Mouse (Mus musculus): ENCODE results near the gene Sh3bp2.
"Not testable (repeated sequence)": the region's sequence is repeated elsewhere in the genome, so short reads cannot be mapped to it uniquely, and the experiment has no call there.

The Sh3bp2 gene

DNA sequence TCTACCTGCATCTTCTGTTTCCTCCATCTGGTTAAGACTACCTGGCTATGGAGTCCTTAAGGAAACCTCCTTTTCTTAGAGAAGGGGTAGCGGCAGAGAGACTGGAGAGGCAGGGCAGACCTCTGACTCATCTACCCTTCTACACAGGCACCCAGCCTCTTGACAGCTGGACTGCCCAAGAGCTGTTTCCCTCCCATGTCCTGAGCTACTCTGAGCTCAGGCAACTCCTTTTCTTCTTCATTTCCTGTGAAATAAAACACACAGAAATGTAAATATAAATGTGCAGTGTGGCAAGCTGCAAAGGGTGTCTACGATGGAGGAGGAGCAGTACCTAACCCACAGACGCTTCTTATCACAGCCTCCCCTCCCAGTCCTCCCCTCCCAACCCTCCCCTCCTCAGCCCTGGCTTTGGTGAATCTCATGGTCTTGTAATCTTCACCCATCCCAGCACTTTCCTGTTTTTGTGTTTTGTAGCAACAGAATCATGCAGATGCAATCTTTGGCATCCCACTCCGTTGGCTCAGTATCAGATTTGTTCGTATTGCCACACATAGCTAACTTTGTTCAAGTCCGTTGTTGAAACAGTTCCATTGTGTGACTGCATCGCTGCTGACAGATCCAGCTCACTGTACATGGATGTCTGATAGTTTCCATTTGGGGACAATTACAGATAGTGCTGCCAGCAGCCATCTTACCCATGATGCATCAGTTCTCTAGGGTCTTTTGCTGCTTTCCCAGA, 40.1 kb downstream of the Sh3bp2 start:
- DNase-seq (ENCODE audit: low read depth in 2 of 2, low spot score in 2 of 2), result no peak

DNA sequence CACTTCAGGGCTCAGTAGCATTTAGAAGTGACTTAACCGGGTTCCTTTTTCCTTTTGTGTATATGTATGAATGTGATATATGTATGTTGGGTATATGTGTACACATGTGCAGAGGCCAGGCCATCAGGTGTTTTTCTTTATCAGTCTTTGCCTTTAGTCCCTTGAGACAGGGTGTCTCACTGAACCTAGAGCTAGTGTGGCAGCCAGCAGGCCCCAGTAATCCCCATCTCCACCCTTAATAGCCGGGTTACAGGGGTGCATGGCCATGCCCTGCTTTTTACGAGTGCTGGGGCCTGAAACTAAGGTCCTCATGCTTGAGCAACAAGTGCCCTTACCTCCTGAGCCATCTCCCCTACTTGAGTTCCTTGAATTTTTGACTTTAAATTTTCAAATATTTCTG, 45.9 kb downstream of the Sh3bp2 start:
- DNase-seq (ENCODE audit: low read depth in 2 of 2, low spot score in 2 of 2), result no peak

DNA sequence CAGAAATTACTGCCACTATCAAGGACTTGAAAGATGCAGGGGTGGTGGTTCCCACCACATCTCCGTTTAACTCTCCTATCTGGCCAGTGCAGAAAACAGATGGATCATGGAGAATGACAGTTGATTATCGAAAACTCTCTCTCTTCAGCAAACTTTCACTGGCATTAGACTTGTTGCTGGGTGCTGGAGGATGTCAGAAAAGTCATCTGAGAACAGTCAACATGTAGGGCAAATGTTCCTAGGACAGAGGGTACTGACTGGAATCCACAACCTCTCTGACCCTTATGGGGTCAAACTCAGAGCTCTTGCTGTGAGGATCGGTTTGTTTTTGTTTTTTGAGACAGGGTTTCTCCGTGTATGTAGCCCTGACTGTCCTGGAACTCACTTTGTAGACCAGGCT, 46.9 kb downstream of the Sh3bp2 start:
- DNase-seq (ENCODE audit: low read depth in 2 of 2, low spot score in 2 of 2), result not testable (repeated sequence)

DNA sequence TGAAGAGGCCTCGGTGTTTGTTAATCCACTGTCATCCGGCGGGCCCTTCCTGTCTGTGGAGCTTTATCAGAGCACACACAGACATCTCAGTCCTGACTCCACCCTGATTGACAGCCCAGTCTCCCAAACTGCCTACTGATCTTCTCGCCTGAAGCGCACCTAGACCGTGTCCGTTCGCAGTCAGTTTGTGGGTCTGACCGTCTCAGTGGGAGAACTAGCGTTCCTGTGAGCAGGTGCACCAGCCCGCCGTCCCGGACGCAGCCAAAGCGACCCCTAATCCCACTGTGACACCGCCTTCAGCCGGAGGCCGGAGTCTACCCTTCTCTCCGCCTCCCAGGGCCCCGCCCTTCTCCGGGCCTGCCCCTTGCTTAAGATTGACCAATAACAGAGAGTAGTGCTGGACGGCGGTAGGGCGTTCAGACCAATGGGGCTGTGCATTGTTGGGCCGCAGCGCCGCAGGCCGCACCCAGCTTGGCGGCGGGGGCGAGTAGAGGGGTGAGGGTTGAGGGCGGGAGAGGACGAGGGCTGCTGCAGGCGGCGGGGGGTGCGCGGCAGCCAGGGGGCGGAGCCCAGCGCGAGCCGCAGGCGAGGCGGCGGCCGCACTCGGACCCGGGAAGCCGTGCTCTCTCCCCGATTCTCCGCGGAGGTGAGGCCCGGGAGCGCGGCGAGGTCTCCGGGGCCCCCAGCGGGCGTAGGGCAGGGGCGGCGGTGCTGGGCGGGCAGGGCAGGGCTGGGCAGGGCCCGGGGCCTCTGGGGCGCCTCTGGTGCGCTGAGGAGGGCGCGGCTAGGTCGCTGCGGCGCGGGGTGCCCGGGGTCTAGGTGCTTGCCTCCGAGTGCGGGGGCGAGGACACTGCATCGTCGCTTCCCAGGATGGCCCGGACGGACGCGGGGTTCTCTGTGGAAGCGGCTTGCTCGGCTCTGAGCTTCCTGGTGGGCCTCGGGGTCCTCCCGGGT, 47.9 kb downstream of the Sh3bp2 start, which contains the start of gene Add1:
Gene Add1 (plus strand): TSS at position 397 of the 954 bp plus-strand sequence.
- peak; percentile 97 to 98 for DNase-seq (ENCODE audit: low read depth in 2 of 2, low spot score in 2 of 2)

DNA sequence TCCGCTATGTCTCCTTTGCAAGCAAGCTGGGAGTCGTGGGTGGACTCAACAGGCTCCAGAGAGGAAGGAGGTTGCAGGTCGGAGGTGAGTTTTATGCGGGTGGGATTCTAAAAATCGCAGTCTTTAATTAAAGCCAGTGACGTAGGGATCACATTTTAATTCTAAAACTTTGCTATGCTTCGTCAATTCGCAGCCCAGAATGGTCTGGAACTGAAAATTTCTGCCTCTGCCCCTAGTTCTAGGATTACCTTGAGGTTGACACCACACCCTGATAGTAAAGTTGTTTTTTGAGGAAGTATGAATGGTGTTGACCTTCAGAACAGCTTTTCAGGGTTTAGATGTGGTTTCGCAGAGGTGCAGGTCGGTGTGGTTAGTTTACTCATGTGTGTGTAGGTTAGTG, 49.1 kb downstream of the Sh3bp2 start:
- DNase-seq (ENCODE audit: low read depth in 2 of 2, low spot score in 2 of 2), result peak in 1 of 2 experiments; percentile 9

DNA sequence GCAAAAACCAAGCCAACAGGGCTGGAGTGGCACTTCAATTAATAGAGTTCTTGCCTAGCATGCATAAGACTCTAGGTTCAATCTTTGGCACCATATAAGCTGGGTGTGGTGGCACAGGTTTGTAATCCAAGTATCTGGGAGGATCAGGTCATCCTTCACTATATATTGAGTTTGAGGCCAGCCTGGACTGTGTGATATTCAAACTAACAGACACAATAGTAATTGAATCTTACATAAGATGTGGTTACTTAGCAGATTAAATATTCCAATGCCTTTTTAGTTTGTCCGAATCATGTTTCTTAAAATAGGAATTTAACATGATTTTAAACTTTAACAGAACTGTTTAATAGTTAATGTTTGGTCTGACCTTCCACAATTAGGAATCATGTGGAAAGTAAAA, 50.6 kb downstream of the Sh3bp2 start:
- DNase-seq (ENCODE audit: low read depth in 2 of 2, low spot score in 2 of 2), result no peak

DNA sequence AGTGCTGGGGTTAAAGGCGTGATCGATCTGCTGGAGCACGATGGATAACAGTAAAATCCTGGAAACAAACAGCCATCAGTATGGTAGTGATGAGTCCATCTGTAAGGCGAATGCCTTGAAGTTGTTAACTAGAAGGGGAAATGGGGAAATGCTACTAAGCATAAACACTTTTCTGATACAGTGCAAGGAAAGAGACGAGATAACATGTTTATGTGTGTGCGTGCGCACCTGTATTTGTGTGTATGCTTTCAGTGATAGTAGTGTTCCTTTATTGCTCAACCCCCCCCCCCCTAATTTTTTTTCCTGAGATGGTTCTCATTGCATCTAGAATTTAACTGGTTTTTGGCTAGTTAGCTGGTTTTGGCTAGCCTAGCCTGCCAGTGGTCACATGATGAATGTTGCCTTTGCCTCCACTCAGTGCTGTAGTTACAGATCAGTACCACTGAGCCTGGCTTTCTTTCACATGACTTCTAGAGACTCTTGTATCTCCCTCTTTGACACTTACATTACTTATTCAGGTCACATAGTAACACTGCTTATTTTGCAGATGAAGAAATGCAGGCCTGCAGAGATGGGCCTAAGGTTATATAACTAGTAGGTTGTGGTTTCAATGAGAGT, 52.5 kb downstream of the Sh3bp2 start:
- DNase-seq (ENCODE audit: low read depth in 2 of 2, low spot score in 2 of 2), result no peak

DNA sequence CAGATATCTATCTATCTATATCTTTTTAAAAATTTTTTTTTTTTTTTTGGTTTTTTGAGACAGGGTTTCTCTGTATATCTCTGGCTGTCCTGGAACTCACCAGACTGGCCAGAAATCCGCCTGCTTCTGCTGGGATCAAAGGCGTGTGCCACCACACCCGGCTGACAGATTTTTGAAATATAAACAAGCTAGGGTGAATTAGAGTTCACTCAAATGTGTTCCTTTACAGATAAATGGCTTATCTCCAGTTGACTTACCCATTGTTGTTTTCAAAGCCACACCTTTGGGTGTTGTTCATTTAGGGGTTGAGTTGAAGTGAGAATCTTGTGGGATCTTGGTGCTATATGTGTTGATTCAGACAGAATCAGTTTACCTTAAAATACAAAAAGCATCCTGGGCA, 53.7 kb downstream of the Sh3bp2 start:
- no peak for DNase-seq (ENCODE audit: low read depth in 2 of 2, low spot score in 2 of 2)

DNA sequence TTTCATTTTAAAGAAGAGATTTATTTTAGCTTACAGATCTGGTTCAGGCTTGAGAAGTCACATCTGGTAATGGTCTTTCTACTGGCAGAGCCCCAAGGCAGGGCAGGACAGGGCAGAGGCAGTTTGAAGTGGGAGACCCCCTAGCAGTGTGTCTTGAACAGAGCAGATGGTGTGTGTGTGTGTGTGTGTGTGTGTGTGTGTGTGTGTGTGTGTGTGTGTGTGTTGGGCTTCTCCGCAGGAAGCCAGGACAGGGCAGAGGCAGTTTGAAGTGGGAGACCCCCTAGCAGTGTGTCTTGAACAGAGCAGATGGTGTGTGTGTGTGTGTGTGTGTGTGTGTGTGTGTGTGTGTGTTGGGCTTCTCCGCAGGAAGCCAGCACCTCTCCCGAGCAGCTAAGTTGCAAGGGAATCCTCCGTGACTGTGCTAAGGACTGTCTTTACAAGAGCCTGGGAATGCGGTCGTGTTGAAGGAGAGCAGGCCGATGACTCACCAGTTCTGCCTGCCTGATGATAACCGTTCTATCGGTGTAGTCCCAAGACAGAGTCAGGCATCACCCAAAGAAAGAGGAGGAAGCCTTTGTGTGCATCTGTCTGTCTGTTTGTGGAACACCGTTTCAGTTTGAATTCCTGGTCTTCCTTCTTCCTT, 56.2 kb downstream of the Sh3bp2 start:
- DNase-seq (ENCODE audit: low read depth in 2 of 2, low spot score in 2 of 2), result not testable (repeated sequence)

DNA sequence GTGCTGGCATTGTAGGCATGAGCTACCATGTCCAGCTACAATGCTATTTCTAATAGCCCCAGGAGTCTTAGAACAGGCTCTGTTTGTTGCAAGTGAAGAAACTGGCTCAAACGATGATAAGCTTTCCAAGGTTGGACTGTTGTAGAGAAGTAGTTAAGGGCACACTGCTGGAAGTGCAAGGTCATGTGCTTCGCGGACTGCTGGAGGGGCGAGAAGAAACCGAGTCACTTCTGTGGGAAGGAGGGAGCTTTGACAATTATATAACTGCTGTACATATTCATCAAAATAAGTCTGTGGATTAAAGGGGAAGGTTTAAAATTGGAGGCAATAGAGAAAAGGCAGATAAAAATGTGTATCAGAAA, 56.7 kb downstream of the Sh3bp2 start:
- DNase-seq (ENCODE audit: low read depth in 2 of 2, low spot score in 2 of 2), result no peak

DNA sequence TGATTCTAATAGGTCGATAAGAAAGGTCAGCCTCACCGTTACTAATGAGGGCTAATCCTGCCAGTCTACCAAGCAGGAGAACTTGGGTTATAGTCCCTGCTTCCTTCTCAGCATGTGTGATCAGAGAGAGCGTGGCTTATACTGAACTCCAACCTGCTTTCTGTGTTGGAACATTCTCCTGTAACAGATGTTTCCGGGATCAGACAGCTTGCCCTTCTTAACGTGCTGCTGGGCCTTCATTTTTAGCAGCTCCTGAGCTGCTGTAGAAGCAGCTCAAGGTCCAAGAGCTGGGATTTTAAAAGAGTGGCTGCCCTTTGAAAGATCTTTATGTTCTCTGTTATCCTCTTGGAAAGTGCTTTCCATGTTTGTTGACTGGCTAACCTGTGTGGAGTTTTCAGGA, 59.6 kb downstream of the Sh3bp2 start:
- DNase-seq (ENCODE audit: low read depth in 2 of 2, low spot score in 2 of 2), result no peak

DNA sequence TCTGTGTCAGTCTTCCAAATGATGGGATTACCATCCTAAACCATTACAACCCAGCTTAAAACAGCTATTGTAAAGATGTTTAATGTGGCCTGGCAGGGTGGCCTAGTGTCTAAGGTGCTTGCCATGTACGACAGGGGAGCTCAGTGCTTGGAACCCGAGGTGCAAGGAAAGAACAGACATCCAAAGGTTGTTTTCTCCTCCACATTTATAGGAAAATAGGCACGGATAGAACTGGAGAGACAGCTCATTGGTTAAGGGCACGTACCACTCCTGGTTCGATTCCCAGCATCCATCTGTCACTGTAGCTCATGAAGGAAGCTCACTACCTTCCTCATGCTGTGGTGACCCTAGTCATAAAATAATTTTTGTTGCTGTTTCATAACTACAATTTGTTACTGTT, 62.2 kb downstream of the Sh3bp2 start:
- no peak for DNase-seq (ENCODE audit: low read depth in 2 of 2, low spot score in 2 of 2)

DNA sequence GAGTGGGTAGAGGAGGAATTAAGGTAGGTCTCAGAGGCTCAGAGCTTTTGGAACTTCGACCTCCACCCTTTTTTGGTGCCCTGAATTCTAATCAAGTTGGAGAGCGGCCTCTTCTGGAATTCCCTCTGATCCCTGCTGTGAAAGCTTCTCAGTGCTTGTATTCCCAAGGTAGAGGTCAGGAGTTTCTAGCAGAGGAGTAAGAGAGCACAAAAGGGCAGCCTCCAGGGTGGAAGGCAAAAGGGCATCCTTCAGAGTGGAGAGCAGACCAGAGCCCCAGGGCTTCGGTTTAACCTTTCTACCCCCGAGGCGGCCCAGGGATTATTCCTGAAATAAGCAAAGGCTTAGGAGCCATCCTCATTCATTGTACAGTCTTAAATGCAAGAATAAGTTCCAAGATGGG, 64.4 kb downstream of the Sh3bp2 start:
- no peak for DNase-seq (ENCODE audit: low read depth in 2 of 2, low spot score in 2 of 2)

DNA sequence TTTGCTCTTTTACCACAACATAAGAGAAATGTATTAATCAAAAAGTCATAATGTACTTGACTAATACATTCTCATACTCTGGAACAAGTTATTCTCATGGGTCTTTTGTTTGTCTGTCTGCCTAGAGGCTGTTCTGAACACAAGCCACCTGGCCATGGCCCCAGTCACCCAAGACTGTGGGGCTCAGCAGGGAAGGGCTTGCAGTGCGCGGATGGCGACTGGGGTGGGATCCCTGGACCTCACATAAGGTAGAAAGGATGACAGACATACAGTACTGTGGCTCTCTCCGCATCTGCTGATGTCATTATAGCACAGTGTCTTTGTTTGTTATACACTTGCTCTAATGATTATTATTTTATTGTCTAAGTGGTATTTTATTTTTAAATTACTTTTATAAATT, 65.1 kb downstream of the Sh3bp2 start:
- DNase-seq (ENCODE audit: low read depth in 2 of 2, low spot score in 2 of 2), result no peak

DNA sequence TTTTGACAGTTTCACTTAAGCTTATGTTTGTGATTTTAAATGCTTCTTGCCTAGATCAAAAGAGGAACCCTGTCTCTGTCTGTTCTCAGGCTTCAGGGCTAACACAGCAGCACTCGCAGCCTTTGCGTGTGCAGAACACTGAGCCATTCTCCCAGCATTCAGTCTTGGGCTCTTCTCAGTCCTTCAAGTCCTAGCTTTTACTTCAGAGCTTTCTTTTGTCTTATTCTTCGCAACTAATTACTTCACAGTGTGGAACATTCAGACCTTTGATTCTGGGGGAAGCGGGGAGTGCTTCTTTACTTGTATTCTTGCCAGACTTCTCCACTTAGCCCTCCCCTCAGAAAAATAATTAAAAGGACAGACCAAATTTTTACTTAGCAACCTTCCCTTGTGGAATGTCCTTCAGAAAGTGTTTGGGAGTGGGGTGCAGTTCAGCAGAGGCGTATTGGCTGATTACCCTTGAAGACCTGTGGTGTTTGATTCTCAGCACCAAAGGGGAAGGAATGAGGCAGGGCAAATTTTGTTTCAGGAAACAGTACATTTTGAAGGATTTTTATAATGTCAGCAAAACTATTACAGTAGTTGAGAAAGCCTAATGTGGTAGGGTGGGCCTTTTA, 65.9 kb downstream of the Sh3bp2 start:
- DNase-seq (ENCODE audit: low read depth in 2 of 2, low spot score in 2 of 2), result no peak

DNA sequence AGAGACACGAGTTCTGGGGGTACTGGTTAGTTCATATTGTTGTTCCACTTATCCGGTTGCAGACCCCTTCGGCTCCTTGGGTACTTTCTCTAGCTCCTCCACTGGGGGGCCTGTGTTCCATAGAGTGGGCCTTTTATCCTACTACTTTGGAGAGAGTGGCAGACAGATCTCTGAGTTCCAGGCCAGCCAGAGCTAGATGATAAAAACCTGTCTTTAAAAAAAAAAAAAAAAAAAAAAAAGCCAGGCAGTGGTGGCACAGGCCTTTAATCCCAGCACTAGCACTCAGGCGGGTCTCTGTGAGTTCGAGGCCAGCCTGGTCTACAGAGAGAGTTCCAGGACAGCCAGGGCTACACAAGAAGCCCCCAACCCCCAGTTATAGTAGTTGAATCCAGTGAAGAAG, 66.6 kb downstream of the Sh3bp2 start:
- DNase-seq (ENCODE audit: low read depth in 2 of 2, low spot score in 2 of 2), result not testable (repeated sequence)

DNA sequence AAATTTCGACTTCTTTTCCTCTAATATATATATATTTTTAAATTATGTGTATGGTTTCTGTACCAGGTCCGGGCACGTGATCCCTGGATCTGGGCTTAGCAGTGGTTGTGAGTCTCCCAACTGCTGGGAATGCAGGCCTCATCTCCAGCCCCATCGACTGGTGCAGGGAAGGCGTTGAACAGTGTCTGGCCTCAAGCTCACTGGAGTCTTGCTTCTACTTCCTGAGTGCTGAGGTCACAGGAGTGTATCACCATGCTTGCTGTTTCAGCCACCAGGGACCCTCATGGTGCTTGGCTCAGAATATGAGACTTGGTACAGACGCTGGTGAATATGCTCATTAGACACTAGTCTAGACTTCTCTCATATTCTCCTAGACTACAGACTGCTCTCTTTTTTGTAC, 67.0 kb downstream of the Sh3bp2 start:
- DNase-seq (ENCODE audit: low read depth in 2 of 2, low spot score in 2 of 2), result no peak

DNA sequence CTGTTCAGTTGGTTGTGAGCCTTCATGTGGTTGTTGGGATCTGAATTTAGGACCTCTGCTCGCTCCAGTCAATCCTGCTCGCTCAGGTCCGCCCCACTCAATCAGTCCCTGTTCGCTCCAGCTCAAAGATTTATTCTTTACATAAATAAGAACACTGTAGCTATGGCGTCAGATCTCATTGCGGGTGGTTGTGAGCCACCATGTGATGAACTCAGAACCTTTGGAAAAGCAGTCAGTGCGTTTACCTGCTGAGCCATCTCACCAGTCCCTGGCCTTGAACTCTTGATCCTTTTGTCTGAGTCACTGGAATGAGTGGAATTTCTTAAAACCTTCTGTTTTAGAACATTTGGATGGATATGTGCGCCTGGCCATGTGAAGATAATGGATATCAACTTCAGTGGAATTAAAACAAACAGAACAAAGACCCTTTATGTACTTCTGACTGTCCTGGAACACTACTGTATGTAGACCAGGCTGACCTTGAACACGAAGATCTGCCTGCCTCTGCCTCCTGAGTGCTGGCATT, 67.6 kb downstream of the Sh3bp2 start:
- DNase-seq (ENCODE audit: low read depth in 2 of 2, low spot score in 2 of 2), result no peak

DNA sequence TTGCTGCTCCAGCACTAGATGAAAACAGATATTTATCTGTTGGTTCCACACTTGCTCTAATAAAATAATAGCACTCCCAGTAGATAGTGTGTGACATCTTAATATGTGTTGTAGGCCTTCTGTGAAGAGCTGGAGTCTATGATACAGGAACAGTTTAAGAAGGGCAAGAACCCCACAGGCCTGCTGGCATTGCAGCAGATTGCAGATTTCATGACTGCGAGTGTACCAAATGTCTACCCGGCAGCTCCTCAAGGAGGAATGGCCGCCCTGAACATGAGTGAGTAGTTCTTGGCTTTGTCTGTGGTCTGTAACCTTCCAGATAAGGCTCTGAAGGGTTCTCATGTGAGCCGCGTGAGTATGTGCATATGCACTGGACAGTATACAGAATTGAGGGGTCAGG, 78.9 kb downstream of the Sh3bp2 start:
- DNase-seq (ENCODE audit: low read depth in 2 of 2, low spot score in 2 of 2), result no peak

DNA sequence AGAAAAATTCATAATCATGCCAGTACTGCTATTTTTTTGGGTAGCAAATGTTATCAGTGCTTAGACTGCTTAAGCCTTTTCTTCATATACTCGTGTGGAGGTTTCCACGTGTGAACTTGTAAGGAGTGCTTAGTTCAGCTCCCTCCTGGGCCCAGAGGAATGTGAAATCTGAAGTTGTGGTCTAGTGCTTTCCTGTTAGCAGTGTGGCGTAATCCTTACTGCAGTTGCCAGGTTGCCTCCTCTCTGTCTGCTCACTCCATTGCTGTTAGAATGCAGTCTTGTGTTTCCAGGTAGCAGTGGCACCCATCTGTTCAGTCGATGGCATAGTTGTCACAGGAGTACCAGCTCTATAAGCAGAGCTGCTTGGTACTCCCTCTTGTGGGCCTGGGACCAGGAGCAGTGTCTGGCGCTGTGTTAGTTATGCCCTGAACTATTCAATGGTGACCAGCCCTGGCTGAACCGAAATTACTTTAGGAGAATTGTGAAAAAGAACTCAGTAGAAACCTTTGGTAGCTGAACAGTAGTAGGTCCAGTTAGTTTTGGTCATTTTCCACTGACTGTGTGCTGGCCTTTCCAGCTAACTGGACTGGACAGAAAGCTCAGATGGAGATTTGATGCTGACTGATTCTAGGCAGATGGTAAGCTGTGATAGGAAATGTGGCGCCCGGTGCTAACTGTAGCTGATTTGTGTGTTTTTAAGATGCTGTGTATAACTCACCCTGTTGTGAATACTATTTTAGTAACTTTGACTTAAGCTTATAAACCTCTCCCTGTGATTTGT, 81.7 kb downstream of the Sh3bp2 start:
- DNase-seq (ENCODE audit: low read depth in 2 of 2, low spot score in 2 of 2), result no peak
